Mouse (Mus musculus): ENCODE results near the gene Armh3.
A peak's percentile ranks its signal among the peaks of the same experiment; 100 is the strongest.

The Armh3 gene

GRCm38 (mm10) chr19:45984379-45984778 lies 13.9 kb downstream of the Armh3 start:
- no peak for DNase-seq

GRCm38 (mm10) chr19:45960770-45961169 lies 37.5 kb downstream of the Armh3 start:
- no peak for DNase-seq

- no peak for DNase-seq
These were observed 41.6 kb downstream of the Armh3 start for GRCm38 (mm10) chr19:45956736-45957135.

GRCm38 (mm10) chr19:45953286-45953685 lies 45.0 kb downstream of the Armh3 start:
- peak; percentile 16 for DNase-seq

GRCm38 (mm10) chr19:45949236-45949635 lies 49.1 kb downstream of the Armh3 start:
- DNase-seq: no peak

- DNase-seq: no peak
These were observed 50.5 kb downstream of the Armh3 start for GRCm38 (mm10) chr19:45947764-45948163.

GRCm38 (mm10) chr19:45947286-45947685 lies 51.0 kb downstream of the Armh3 start:
- DNase-seq: no peak

GRCm38 (mm10) chr19:45946541-45946940 lies 51.7 kb downstream of the Armh3 start:
- DNase-seq: no peak

- DNase-seq: no peak
These were observed 52.3 kb downstream of the Armh3 start for GRCm38 (mm10) chr19:45945986-45946385.

- DNase-seq: peak; percentile 6
These were observed 54.5 kb downstream of the Armh3 start for GRCm38 (mm10) chr19:45943758-45944157.

GRCm38 (mm10) chr19:45938064-45938463 lies 60.2 kb downstream of the Armh3 start:
- DNase-seq: no peak

GRCm38 (mm10) chr19:45937530-45937929 lies 60.8 kb downstream of the Armh3 start:
- DNase-seq: no peak

GRCm38 (mm10) chr19:45927236-45927635 lies 71.1 kb downstream of the Armh3 start:
- peak; percentile 49 for DNase-seq

- DNase-seq: no peak
These were observed 71.9 kb downstream of the Armh3 start for GRCm38 (mm10) chr19:45926342-45926741.

GRCm38 (mm10) chr19:45920299-45921090 lies 77.8 kb downstream of the Armh3 start:
- no peak for DNase-seq

- DNase-seq: no peak
These were observed 79.9 kb downstream of the Armh3 start for GRCm38 (mm10) chr19:45918406-45918805.

GRCm38 (mm10) chr19:45917856-45918255 lies 80.4 kb downstream of the Armh3 start:
- DNase-seq: no peak

- no peak for DNase-seq
These were observed 81.8 kb downstream of the Armh3 start for GRCm38 (mm10) chr19:45916461-45916860.

- DNase-seq: no peak
These were observed 82.3 kb downstream of the Armh3 start for GRCm38 (mm10) chr19:45916026-45916425.

- no peak for DNase-seq
These were observed 85.3 kb downstream of the Armh3 start for GRCm38 (mm10) chr19:45913036-45913435.

GRCm38 (mm10) chr19:45912376-45912775 lies 85.9 kb downstream of the Armh3 start:
- no peak for DNase-seq

- DNase-seq: no peak
These were observed 86.9 kb downstream of the Armh3 start for GRCm38 (mm10) chr19:45911236-45912025.

- no peak for DNase-seq
These were observed 90.0 kb downstream of the Armh3 start for GRCm38 (mm10) chr19:45908246-45908645.

- DNase-seq: no peak
These were observed 90.9 kb downstream of the Armh3 start for GRCm38 (mm10) chr19:45907416-45907815.
